In genomic region chr13:95312016-95312415, GRCm38 (mm10) we compare ENCODE assay signal across 20 mouse cellular contexts. TPM values are rescaled to one million over a fixed set of nuclear protein-coding genes. Genes with fewer than 3 reads are reported as not detected.
DNase-seq lines count a peak whose midpoint lies in the region; ATAC-seq and TF ChIP-seq lines count a peak whose summit lies in the region.
"Had no signal": no experiment of that assay in that cellular context is flagged by ENCODE, and none has a peak within 500 bp of the region (broad histone marks: within the 10 kb centered on the region; RNA-seq: fewer than 3 reads in every experiment).

No protein-coding gene starts in this region.

- no peak overlapping the region for H3K27ac ChIP-seq in layer of hippocampus, adult 2 months
- H3K27ac ChIP-seq in midbrain, postnatal 0 days (ENCODE audit: low read depth, low read length), result no peak overlapping the region
- H3K27ac ChIP-seq in midbrain, embryonic 10.5 days (replicated peaks), result no peak overlapping the region
- no peak overlapping the region for H3K27ac ChIP-seq in forebrain, embryonic 14.5 days (ENCODE audit: low read depth, low read length)
- H3K27ac ChIP-seq: embryonic facial prominence, embryonic 10.5 days; hindbrain, embryonic 10.5 days; limb, embryonic 12.5 days; liver, embryonic 12.5 days; neural tube, embryonic 13.5 days had no signal

- peak in 1 of 2 experiments; percentile 50 for DNase-seq in layer of hippocampus, adult 2 months (ENCODE audit: low spot score in 2 of 2)
- no peak for DNase-seq in layer of hippocampus, postnatal 10 days (ENCODE audit: low spot score in 2 of 2)
- DNase-seq in midbrain, postnatal 0 days (ENCODE audit: low spot score), result peak; percentile 14
- DNase-seq in midbrain, embryonic 10.5 days (ENCODE audit: low spot score), result no peak
- DNase-seq in forebrain, embryonic 14.5 days (ENCODE audit: low spot score), result peak; percentile 72
- DNase-seq in right cerebral cortex, postnatal 25 days, result peak; percentile 22
- DNase-seq in heart, postnatal 25 days (ENCODE audit: low spot score), result no peak
- DNase-seq: adrenal gland, adult 2 months; cerebellum, adult 9-10 months; gastrocnemius, postnatal 14 days; kidney, adult 18-20 months; kidney, postnatal 25 days; lung, adult 2 months; lung, postnatal 36 days; thymus, postnatal 14 days had no signal

- no peak overlapping the region for H3K4me2 ChIP-seq in midbrain, postnatal 0 days (ENCODE audit: low read depth, low read length, poor library complexity, severe bottlenecking)
- H3K4me2 ChIP-seq in forebrain, embryonic 14.5 days (ENCODE audit: low read length), result no peak overlapping the region
- H3K4me2 ChIP-seq: limb, embryonic 12.5 days; liver, embryonic 12.5 days; neural tube, embryonic 13.5 days had no signal

- ATAC-seq in midbrain, postnatal 0 days (ENCODE audit: low FRiP score), result no peak
- ATAC-seq in forebrain, embryonic 14.5 days, result peak; percentile 69; the same call in 1 of the 2 replicates
- ATAC-seq: liver, embryonic 12.5 days had no signal

- H3K4me1 ChIP-seq in midbrain, postnatal 0 days (ENCODE audit: insufficient read depth, low read length), result no peaks in the 10 kb centered on the region
- no peaks in the 10 kb centered on the region for H3K4me1 ChIP-seq in midbrain, embryonic 10.5 days
- no peaks in the 10 kb centered on the region for H3K4me1 ChIP-seq in forebrain, embryonic 14.5 days (ENCODE audit: control insufficient read depth, insufficient read depth, low read length)
- H3K4me1 ChIP-seq: embryonic facial prominence, embryonic 10.5 days; liver, embryonic 12.5 days; neural tube, embryonic 13.5 days had no signal

- no peaks in the 10 kb centered on the region for H3K36me3 ChIP-seq in midbrain, postnatal 0 days (ENCODE audit: insufficient read depth, low read length)
- no peaks in the 10 kb centered on the region for H3K36me3 ChIP-seq in midbrain, embryonic 10.5 days
- H3K36me3 ChIP-seq in forebrain, embryonic 14.5 days (ENCODE audit: control insufficient read depth, insufficient read depth, low read length), result no peaks in the 10 kb centered on the region
- H3K36me3 ChIP-seq: embryonic facial prominence, embryonic 10.5 days; hindbrain, embryonic 10.5 days; limb, embryonic 12.5 days; liver, embryonic 12.5 days; neural tube, embryonic 13.5 days had no signal

- no peak overlapping the region for H3K4me3 ChIP-seq in layer of hippocampus, adult 2 months
- no peak overlapping the region for H3K4me3 ChIP-seq in midbrain, postnatal 0 days (ENCODE audit: low read depth, low read length)
- H3K4me3 ChIP-seq in midbrain, embryonic 10.5 days, result no peak overlapping the region
- H3K4me3 ChIP-seq in forebrain, embryonic 14.5 days (ENCODE audit: low read depth, low read length), result no peak overlapping the region
- H3K4me3 ChIP-seq: embryonic facial prominence, embryonic 10.5 days; hindbrain, embryonic 10.5 days; limb, embryonic 12.5 days; liver, embryonic 12.5 days; neural tube, embryonic 13.5 days had no signal

- WGBS in midbrain, postnatal 0 days, result 52% methylated on average over 6 of the region's 6 CpGs
- WGBS in midbrain, embryonic 10.5 days, result 76% methylated on average over 6 of the region's 6 CpGs
- 35% methylated on average over 6 of the region's 6 CpGs for WGBS in forebrain, embryonic 14.5 days

- intact Hi-C loops in heart, postnatal 25 days (cut with DNase I), result no loop called here

- H3K9ac ChIP-seq in midbrain, postnatal 0 days (replicated peaks; ENCODE audit: low read length, poor library complexity, severe bottlenecking), result no peak overlapping the region
- no peak overlapping the region for H3K9ac ChIP-seq in forebrain, embryonic 14.5 days (ENCODE audit: low read length)
- H3K9ac ChIP-seq: limb, embryonic 12.5 days; liver, embryonic 12.5 days; neural tube, embryonic 13.5 days had no signal

- H3K27me3 ChIP-seq in midbrain, postnatal 0 days (ENCODE audit: insufficient read depth, low read length), result no peaks in the 10 kb centered on the region
- no peaks in the 10 kb centered on the region for H3K27me3 ChIP-seq in midbrain, embryonic 10.5 days (ENCODE audit: low read depth, poor library complexity, severe bottlenecking)
- no peaks in the 10 kb centered on the region for H3K27me3 ChIP-seq in forebrain, embryonic 14.5 days (replicated peaks; ENCODE audit: control insufficient read depth, insufficient read depth, low read length)
- H3K27me3 ChIP-seq: limb, embryonic 12.5 days; liver, embryonic 12.5 days had no signal

- no peaks in the 10 kb centered on the region for H3K9me3 ChIP-seq in midbrain, postnatal 0 days (ENCODE audit: low read length)
- no peaks in the 10 kb centered on the region for H3K9me3 ChIP-seq in midbrain, embryonic 10.5 days (replicated peaks)
- no peaks in the 10 kb centered on the region for H3K9me3 ChIP-seq in forebrain, embryonic 14.5 days (replicated peaks; ENCODE audit: control insufficient read depth, low read length)
- H3K9me3 ChIP-seq: embryonic facial prominence, embryonic 10.5 days; hindbrain, embryonic 10.5 days; limb, embryonic 12.5 days; liver, embryonic 12.5 days; neural tube, embryonic 13.5 days had no signal

- TF ChIP-seq CTCF in layer of hippocampus, adult 2 months (conservative IDR thresholded peaks at IDR 0.05), result peak; percentile 16
- TF ChIP-seq CTCF in midbrain, postnatal 0 days (IDR thresholded peaks at IDR 0.05), result no peak

RNA-seq across cellular contexts. Expression of gene Zbed3, which starts 11.4 kb away (rescaled TPM):
- 10 to 100 TPM; 14.0 to 16.5 TPM for total RNA-seq in layer of hippocampus, adult 2 months (2021)
- total RNA-seq in layer of hippocampus, postnatal 10 days (2021), result 10 to 100 TPM; 19.1 to 21.8 TPM
- total RNA-seq in midbrain, postnatal 0 days (2014; rRNA removed), result 17.7 and 23.8 TPM in 2 replicates
- 26.6 and 31.5 TPM in 2 replicates for polyA plus RNA-seq in midbrain, postnatal 0 days (2015; fragmentation: Nextera tagmentation; extraction: Ambion mirVana)
- 47.6 and 56.1 TPM in 2 replicates for polyA plus RNA-seq in midbrain, embryonic 10.5 days (2016; fragmentation: Nextera tagmentation; extraction: Ambion mirVana)
- 35.5 and 38.9 TPM in 2 replicates for polyA plus RNA-seq in forebrain, embryonic 14.5 days (2014; fragmentation: Nextera tagmentation; extraction: Ambion mirVana)
- total RNA-seq in heart, postnatal 25 days (2021), result 10 to 100 TPM; 15.1 to 16.2 TPM

Comparison
In these comparisons a context has a peak if more than half of its experiments do, and no peak if none do; other contexts are left out.
1. DNase-seq: peak in midbrain, postnatal 0 days (single experiment), forebrain, embryonic 14.5 days (single experiment) and right cerebral cortex, postnatal 25 days (single experiment); none in layer of hippocampus, postnatal 10 days (0 of 2), midbrain, embryonic 10.5 days (single experiment) and heart, postnatal 25 days (single experiment).